Mouse (Mus musculus) CH12F3 (cell line): ENCODE results near the gene Dis3l2.

ENCODE experiments used
- in situ Hi-C: fragments of 300-500 bp; cut with MboI; formaldehyde crosslinking; loops from 2 replicates; pipeline ENCODE4 v1.14.3; 2020; ENCODE audit warnings: low sequenced_read_pairs

Gene Dis3l2

DNA sequence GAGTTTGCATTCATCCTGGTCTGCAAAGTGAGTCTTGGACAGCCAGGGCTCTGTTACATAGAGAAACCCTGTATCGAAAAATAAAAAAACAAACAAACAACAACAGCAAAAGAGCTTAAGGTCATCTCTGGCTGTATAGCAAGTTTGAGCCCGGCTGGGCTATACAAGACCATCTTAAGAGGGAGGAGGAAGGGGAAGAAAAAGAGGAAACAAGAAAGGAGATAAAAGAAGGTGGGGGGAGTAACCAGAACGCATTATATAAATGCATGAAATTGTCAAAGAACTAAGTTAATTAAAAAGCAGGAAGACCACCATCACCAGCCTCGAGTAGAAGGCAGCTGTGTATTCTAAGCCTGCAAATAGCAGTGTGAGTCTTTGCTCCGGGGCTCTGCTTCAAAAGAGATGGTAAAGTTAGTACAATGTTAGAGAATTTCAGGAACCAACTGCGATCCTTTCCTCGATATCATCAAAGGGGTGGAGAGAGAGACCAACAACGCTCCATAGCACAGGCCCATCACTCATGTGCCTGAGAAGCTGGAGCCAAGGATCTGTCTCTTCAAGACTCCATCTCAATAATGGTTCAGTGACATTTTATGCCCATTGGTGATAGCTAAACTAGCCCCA lies 355.5 kb downstream of the Dis3l2 start:
- in situ Hi-C loops: no loop called here

DNA sequence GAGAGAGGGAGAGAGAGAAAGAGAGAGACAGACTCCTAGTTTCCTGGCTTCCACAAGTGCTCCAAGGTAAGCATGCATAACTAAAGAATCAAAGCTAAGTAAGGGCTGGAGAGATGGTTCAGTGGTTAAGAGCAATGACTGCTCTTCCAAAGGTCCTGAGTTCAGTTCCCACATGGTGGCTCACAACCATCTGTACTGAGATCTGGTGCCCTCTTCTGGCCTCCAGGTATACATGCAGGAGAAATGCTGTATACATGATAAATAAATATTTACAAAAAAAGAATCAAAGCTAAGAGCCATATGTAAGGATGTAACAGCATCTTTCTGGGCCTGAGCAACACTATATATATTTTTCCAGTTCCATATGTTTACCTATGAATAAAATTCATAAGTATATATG lies 357.3 kb downstream of the Dis3l2 start:
- in situ Hi-C loops: no loop called here

DNA sequence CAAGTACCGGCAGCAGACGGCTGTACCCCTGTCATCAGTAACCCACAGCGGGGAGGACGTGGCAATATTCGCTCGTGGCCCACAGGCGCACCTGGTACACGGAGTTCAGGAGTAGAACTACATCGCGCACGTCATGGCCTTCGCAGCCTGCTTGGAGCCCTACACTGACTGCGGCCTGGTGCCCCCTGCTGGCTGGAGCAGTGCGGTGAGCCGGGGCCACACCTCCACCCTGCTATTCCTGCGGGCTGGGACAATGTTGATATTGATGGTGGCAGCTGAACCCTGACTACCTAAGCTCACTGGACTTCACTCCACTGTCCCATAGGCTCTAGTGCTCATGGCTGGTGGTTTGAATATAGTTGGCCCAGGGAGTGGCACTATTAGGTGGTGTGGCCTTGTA lies 367.1 kb downstream of the Dis3l2 start:
- in situ Hi-C loops: no loop called here

DNA sequence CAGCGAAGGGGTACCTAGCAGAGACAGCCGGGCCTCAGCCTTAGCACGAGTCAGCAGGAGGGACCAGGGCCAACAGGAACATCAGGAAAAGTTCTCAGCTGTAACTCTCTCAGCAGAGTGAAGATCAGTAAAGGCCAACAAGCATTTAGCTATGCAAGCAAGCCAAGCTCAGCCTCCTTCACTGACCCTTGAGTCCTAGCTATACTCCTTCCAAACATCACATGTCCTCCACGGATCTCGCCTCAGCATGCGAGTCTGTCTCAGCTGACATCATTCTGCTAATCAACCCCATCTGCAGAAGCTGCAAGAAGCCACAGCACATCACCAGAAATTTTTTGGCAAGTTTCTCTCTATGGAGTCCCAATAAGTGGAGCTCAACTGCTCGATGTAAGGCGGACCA lies 370.2 kb downstream of the Dis3l2 start:
- in situ Hi-C loops: no loop called here

DNA sequence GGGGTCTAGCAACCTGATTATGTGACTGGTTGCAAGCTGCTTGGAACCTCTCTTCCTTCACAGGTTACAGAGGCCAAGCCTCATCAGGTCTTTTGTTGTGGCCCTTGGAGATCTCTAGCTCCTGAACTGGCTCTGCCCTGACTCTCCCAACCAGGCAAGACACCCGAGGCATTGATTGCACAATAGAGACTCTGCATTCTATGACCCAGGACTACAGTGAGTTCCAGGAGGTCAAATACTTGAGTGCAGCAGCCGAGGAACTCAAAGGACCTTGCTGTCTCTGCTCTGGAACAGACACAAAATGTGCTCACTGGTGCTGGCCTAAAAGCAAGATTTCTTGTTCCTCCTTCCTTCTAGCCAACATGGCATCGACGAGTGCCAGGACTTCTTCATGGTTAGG lies 382.6 kb downstream of the Dis3l2 start:
- in situ Hi-C loops: no loop called here

DNA sequence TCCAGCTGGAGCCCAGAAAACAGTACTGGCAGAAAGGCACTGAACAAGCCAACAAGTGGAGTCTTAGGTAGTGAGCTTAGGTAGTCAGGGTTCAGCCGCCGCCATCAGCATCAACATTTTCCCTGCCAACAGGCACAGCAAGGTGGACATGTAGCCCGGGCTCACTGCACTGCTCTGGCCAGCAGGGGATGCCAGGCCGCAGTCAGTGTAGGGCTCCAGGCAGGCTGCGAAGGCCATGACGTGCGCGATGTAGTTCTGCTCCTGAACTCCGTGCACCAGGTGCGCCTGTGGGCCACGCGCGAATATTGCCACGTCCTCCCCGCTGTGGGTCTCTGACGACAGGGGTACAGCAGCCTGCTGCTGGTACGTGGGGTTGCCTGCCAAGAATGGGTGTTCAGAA lies 383.4 kb downstream of the Dis3l2 start:
- in situ Hi-C loops: no loop called here

DNA sequence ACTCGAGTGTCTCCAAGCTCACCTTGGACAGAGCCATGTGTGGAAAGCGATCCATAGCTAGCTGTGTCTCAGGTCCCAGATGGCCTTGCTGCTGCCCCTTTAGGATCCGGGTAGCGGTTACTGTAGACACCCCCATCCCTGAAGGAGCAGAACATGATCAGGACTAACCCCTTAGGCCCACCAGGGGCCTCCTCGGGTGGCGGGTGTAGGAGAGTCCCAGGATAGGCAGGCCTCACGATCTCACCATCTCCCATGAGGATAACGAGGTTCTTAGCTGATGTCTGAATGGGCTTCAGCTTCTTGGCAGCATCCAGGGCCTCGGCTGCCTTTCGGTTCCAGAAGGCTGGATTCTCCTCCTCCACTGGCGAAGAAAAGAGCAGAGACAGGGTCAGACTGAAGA lies 385.6 kb downstream of the Dis3l2 start:
- in situ Hi-C loops: no loop called here

DNA sequence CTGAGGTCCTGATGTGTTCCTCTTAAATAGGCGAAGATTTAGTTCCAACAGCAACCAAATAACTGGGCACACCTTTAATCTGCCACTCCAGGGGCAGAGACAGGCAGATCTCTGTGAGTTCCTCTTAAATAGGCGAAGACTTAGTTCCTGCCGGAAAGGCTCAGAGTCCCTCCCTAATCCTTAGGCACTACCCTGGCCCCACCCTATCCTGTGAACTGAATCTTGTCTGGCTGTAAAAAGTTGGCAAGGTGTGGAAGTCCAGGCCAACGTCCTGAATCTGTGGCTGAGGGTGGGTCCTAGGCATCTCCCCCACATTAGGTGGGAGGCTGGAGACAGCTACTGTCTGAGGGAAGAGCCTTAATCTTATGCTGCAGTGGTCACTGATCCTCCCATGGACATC lies 386.2 kb downstream of the Dis3l2 start, which contains the start of gene Alppl2:
Gene Alppl2, minus strand, starts transcription at position 101 of the 400 bp plus-strand sequence.
- in situ Hi-C loops: no loop called here

DNA sequence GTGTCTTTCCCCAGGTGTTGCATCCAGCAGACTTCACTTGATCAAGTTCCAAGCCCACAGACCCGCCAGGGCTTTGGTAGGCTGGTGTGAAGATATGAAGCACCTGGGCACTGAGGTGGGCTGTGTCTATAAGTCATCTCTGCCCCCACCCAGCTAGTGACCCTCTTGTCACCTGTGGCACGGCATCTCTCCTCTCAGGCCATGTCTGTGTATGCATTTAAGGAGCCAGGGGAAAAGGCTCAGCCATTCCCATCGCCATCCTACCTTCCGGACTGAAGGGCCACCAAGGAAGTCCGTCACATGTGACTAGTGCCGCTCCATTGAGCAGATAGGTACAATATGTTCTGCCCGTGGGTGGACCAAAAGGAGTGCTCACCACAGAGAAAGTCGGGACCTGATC lies 392.0 kb downstream of the Dis3l2 start:
- in situ Hi-C loops: no loop called here

DNA sequence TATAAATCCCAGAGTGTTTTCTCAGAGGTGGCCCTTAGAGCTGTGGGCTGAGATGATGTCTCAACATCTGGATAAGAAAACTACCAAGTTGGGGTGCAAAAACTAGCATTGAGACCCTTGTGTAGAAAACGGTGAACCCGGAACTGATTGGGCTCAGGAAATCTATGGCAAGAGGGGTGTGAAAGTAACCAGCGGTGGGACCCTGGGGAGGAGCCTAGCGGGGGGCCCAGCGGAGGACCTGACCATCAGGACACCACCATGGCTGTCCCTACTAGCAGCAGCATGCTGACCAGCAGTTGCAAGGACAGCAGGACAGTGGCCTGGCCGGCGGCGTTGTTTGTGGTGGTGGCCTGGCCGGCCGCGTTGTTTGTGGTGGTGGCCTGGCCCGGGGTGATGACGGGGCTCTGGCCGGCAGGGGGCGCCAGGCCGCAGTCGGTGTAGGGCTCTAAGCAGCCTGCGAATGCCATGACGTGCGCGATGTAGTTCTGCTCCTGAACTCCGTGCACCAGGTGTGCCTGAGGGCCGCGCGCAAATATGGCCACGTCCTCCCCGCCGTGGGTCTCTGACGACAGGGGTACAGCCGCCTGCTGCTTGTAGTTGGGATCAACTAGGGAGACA lies 394.9 kb downstream of the Dis3l2 start:
- in situ Hi-C loops: no loop called here
